Mouse (Mus musculus) limb, embryonic 11.5 days (tissue): ENCODE data around the gene Fzd4. TPM values are rescaled to one million over a fixed set of nuclear protein-coding genes. Genes with fewer than 3 reads are reported as not detected.

Source experiments
- ATAC-seq: fragments of 200-750 bp; cut with Nextera tagmentation; 2 replicates; pipeline ENCODE4 v1.8.0; 2017; ENCODE audit warnings: low read depth; ENCODE audit not compliant: insufficient number of reproducible peaks, low FRiP score, low TSS enrichment
- DNase-seq: peaks from one replicate; pipeline ENCODE4 v3.0.0-alpha.2; 2015; ENCODE audit warnings: low spot score
- H3K27ac ChIP-seq: fragments of 300-500 bp; sonication (generic); replicated peaks from 2 replicates; pipeline ENCODE4 v1.5.1; 2014; ENCODE audit warnings: low read depth, mild to moderate bottlenecking, low read length
- H3K27me3 ChIP-seq: fragments of 300-500 bp; sonication (generic); 2 replicates; pipeline ENCODE4 v1.6.1; 2014; ENCODE audit warnings: mild to moderate bottlenecking, low read length, mixed read lengths; ENCODE audit not compliant: control insufficient read depth, insufficient read depth
- H3K36me3 ChIP-seq: fragments of 300-500 bp; sonication (generic); 2 replicates; pipeline ENCODE4 v1.6.1; 2014; ENCODE audit warnings: mild to moderate bottlenecking, low read length, moderate library complexity, mixed read lengths; ENCODE audit not compliant: control insufficient read depth, insufficient read depth
- H3K4me1 ChIP-seq: fragments of 300-500 bp; sonication (generic); 2 replicates; pipeline ENCODE4 v1.6.1; 2014; ENCODE audit warnings: low read length, mixed read lengths; ENCODE audit not compliant: control insufficient read depth, insufficient read depth
- H3K4me2 ChIP-seq: fragments of 300-500 bp; sonication (generic); 2 replicates; pipeline ENCODE4 v1.6.1; 2014; ENCODE audit warnings: low read depth, mild to moderate bottlenecking, moderate library complexity; ENCODE audit not compliant: severe bottlenecking
- H3K4me3 ChIP-seq: fragments of 300-500 bp; sonication (generic); 2 replicates; pipeline ENCODE4 v1.5.1; 2014; ENCODE audit warnings: low read depth, low read length
- H3K9ac ChIP-seq: fragments of 300-500 bp; sonication (generic); 2 replicates; pipeline ENCODE4 v1.6.1; 2014; ENCODE audit warnings: mild to moderate bottlenecking, low read length
- H3K9me3 ChIP-seq: fragments of 300-500 bp; sonication (generic); 2 replicates; pipeline ENCODE4 v1.6.1; 2016; ENCODE audit warnings: low read length; ENCODE audit not compliant: control insufficient read depth
- WGBS: fragments of 180-500 bp; shearing (Covaris S2); extraction: QIAGEN DNeasy Blood & Tissue Kit; methylation state at CpG from one replicate; pipeline ENCODE4 v1.1.7; 2014; 5-methylcytosine and 5-hydroxymethylcytosine counted together
- polyA plus RNA-seq: library from polyadenylated mRNA; unstranded; fragments of >200 nt; fragmentation: Nextera tagmentation; extraction: Ambion mirVana; gene quantifications from 2 replicates; pipeline ENCODE4 v1.2.1, GENCODE M21; 2014

Fzd4 gene
- polyA plus RNA-seq, 1 experiment from 2014 or later = 9.4 TPM

DNA sequence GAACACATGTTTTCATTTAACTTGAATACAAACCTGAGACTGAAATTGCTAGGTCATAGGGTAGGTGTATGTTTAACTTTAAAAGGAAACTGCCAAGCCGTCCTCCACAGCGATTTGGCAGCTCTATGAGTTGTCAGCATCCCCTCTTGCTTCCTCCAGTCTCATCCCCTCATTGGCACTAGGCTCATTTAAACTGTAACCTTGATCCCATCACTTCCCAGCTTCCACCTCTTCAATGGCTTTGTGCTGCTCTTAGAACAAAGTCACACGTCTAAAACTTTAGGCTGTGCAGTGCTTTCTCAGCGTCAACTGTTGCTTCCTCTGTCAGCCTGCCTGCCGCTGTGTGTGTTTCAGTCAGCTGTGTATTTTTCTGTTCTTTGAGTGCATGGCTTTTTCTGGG, 22.9 kb downstream of the Fzd4 start:
- Histone ChIP-seq H3K36me3 (no peaks in the 10 kb centered on the region), H3K27ac (no peak overlapping the region), H3K4me3 (no peak overlapping the region), H3K27me3 (no peaks in the 10 kb centered on the region), H3K9me3 (no peaks in the 10 kb centered on the region), H3K4me2 (no peak overlapping the region), H3K4me1 (0 out of 2 replicates have a peak, but pooled peaks cover 4% of the 10 kb centered on the region), H3K9ac (no peak overlapping the region)
- DNase-seq (no peak), ATAC-seq (no peak)
- 31% methylated on average over 5 of the region's 5 CpGs for WGBS

DNA sequence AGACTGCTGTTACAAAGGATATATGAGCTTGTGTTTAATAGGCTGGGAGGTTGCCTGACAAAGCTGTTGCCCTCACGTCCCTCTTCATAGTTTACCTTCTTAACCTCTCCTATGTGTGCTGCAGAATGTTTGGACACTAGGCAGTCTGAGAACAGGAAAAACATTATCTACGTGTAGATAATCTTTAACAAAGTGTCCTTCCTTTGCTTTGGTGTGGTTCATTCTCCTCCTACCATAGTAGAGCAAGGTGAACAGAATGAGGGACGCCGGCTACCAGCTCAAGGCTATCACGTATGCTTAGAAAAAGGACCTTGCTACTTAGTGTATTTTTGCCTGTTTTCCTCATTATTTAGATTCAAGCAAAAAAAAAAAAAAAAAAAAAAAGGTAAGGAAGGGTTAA, 24.6 kb downstream of the Fzd4 start:
- Histone ChIP-seq H3K9me3 (no peaks in the 10 kb centered on the region), H3K4me3 (no peak overlapping the region), H3K36me3 (no peaks in the 10 kb centered on the region), H3K9ac (no peak overlapping the region), H3K4me2 (no peak overlapping the region), H3K27me3 (no peaks in the 10 kb centered on the region), H3K27ac (no peak overlapping the region), H3K4me1 (0 out of 2 replicates have a peak, but pooled peaks cover 4% of the 10 kb centered on the region)
- DNase-seq (no peak), ATAC-seq (no peak)
- WGBS = 86% methylated on average over 5 of the region's 5 CpGs

DNA sequence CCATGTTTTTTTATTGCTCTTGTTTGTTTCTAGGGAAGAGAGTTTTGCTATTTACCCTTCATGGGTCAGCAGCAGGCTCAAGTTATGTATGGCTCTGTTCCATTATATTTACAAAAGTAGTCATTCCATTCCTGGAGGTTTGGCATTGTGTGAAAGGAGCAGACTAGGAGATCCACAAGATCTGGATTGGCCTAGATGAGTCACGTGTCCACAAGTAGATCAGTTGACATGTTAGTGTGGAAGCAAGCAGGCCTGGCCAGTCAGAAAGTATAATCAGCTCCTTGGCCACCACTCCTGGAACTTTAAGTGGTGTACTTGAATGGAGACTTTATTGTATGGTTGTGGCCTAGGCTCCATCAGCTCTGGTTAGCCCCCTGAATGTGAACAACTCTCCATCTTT, 25.2 kb downstream of the Fzd4 start:
- Histone ChIP-seq H3K27ac (no peak overlapping the region), H3K4me1 (0 out of 2 replicates have a peak, but pooled peaks cover 2% of the 10 kb centered on the region), H3K27me3 (no peaks in the 10 kb centered on the region), H3K4me3 (no peak overlapping the region), H3K9me3 (no peaks in the 10 kb centered on the region), H3K4me2 (no peak overlapping the region), H3K36me3 (no peaks in the 10 kb centered on the region), H3K9ac (no peak overlapping the region)
- no peak for ATAC-seq
- 80% methylated on average over 1 of the region's 1 CpGs for WGBS
- DNase-seq = no peak

DNA sequence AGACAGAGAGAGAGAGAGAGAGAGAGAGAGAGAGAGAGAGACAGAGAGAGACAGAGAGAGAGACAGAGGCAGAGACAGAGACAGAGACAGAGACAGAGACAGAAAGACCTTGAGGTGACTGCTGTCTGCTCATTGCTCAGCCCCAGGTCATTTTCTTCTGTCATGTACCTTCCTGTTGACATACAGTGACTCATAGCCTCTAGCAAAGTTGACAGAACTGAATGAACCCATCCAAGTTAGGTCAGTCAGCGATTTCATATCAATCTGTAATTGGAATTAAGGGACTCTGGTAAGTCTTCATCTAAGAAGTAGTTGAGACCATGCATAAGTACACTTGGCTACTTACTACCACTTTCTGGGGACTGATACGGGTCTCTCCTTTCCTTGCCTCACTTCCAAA, 27.0 kb downstream of the Fzd4 start:
- Histone ChIP-seq H3K9ac (no peak overlapping the region), H3K27ac (no peak overlapping the region), H3K27me3 (no peaks in the 10 kb centered on the region), H3K9me3 (no peaks in the 10 kb centered on the region), H3K4me2 (no peak overlapping the region), H3K36me3 (no peaks in the 10 kb centered on the region), H3K4me1 (no peaks in the 10 kb centered on the region), H3K4me3 (no peak overlapping the region)
- DNase-seq (no peak), ATAC-seq (no peak)
- 90% methylated on average over 2 of the region's 2 CpGs for WGBS

DNA sequence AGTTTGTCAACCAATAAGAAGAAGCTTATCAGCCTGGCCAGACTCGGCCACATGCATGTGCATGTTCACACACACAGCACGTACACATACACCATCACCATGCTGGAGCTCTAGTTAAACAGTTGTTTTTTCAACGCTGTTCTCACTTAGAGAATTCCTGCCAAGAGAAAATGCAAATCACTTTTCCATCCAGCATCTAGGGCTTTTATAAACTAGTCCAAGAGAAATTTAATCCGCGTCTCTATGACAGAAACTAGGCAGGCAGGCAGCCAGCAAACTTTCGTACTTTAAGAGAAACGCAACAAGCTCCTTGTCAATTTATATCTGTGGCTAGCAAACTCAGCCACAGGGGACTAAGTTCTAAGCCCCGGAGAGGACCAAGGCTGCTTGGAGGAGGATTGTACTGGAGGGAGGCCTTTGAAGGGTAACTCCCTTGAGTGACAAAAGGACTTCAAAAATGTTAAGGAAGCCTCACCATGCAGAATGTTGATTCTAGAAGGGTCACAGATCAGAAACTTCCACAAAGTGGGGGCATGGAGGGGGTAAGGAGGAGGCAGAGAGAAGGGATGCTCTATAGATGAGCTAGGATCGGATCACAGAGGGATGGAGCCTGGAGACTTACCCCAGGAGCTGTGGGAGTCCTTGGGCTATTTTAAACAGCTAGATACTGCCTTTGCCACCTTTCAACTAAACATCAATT, 29.2 kb downstream of the Fzd4 start:
- Histone ChIP-seq H3K4me3 (no peak overlapping the region), H3K4me1 (no peaks in the 10 kb centered on the region), H3K9ac (no peak overlapping the region), H3K27me3 (no peaks in the 10 kb centered on the region), H3K9me3 (no peaks in the 10 kb centered on the region), H3K27ac (no peak overlapping the region), H3K36me3 (no peaks in the 10 kb centered on the region), H3K4me2 (no peak overlapping the region)
- no peak for DNase-seq
- WGBS = 83% methylated on average over 9 of the region's 9 CpGs
- ATAC-seq = no peak

DNA sequence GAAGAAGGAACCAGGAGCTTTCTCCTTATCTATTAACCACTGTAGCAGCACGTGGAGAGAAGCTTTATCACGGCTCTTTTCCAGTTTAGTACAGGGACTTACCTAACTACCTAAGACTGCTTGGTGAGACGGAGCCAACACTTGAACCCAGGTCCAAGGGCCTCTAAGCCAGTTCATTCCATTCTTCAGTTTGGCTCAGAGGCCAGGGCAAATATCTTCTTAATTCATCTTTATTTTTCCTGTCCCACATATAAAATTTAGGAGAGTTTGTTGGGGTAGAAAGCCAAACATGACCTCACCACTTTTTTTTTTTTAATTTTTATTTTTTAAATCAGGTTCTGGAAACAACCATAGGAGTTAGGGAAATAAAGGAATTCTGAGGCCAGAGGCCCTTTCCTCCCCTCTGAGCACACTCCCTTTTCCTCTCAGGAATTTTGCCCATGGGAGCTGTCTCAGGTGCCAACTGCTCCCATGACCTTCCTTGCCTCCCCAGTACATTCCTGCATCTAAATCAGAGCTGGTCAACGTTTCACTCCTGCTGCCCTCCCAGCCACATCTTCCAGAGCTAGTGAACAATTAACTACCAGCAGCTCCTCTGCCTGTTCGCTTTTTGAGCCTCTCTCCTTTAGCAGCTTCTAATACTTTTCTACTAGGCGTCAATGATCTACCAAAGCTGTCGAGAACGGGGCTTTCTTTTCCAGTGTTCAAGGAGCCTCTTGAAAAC, 29.9 kb downstream of the Fzd4 start:
- DNase-seq (no peak), ATAC-seq (no peak)
- Histone ChIP-seq H3K4me3 (no peak overlapping the region), H3K4me2 (no peak overlapping the region), H3K27ac (no peak overlapping the region), H3K9ac (no peak overlapping the region), H3K36me3 (no peaks in the 10 kb centered on the region), H3K9me3 (no peaks in the 10 kb centered on the region), H3K4me1 (no peaks in the 10 kb centered on the region), H3K27me3 (no peaks in the 10 kb centered on the region)
- 52% methylated on average over 8 of the region's 8 CpGs for WGBS

DNA sequence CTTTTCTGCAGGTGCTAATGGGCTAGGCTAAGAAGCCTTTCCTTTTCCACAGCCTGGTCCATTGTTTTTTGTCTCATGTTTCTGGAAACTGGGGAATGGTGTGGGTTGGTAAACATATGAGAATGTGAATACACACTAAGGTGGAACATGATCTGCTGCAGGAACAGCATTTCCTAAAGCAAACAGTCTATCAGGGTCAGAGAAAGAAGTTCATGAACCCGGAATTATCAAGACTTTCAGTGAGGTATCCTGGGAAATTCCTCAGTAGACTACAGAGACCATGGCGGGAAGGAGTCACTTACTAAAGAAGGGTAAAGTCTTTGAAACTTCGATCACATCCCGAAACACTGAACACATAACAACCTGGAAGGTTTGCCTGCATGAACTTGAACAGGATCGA, 32.2 kb downstream of the Fzd4 start:
- ATAC-seq = no peak
- WGBS = 86% methylated on average over 5 of the region's 5 CpGs

DNA sequence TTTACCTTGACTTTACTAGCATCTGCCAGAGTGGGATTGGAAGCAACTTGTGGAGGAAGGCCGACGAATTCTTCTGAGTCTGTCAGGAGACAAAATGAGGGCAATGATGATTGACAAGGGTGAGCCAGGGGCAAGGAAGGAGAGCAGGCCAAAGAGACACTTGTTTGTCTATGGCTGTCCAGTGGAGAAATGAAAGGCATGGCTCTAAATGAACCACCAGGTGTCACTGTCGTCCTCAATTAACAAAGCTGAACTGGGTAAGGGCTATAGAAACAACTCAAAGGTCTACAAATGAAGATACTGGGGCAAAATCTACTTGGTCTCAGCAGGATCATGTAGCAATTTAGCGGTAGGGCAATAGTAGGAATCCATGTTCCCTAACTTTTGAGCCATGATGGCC, 33.4 kb downstream of the Fzd4 start:
- DNase-seq = peak; percentile 30
- Histone ChIP-seq H3K4me3 (no peak overlapping the region), H3K9me3 (no peaks in the 10 kb centered on the region), H3K27me3 (no peaks in the 10 kb centered on the region), H3K9ac (no peak overlapping the region), H3K4me2 (no peak overlapping the region), H3K36me3 (no peaks in the 10 kb centered on the region), H3K4me1 (no peaks in the 10 kb centered on the region), H3K27ac (no peak overlapping the region)
- ATAC-seq = no peak
- 52% methylated on average over 4 of the region's 4 CpGs for WGBS

More for the DNA sequence above, 32.2 kb downstream of the Fzd4 start:
- Histone ChIP-seq H3K36me3 (no peaks in the 10 kb centered on the region), H3K27ac (no peak overlapping the region), H3K9ac (no peak overlapping the region), H3K4me2 (no peak overlapping the region), H3K9me3 (no peaks in the 10 kb centered on the region), H3K4me3 (no peak overlapping the region), H3K27me3 (no peaks in the 10 kb centered on the region), H3K4me1 (no peaks in the 10 kb centered on the region)
- DNase-seq = no peak
